Mouse (Mus musculus) forebrain, embryonic 15.5 days (tissue): Measurements from ENCODE around the gene Tspan10. TPM values are rescaled to one million over a fixed set of nuclear protein-coding genes. Genes with fewer than 3 reads are reported as not detected.

Experiments used
- ATAC-seq: fragments of 200-750 bp; cut with Nextera tagmentation; replicated peaks from 2 replicates; pipeline ENCODE4 v1.8.0; 2017; ENCODE audit warnings: mild to moderate bottlenecking, moderate TSS enrichment, moderate library complexity
- H3K27ac ChIP-seq: fragments of 300-500 bp; sonication (generic); replicated peaks from 2 replicates; pipeline ENCODE4 v1.5.1; 2015; ENCODE audit warnings: mild to moderate bottlenecking, inconsistent platforms
- H3K27me3 ChIP-seq: fragments of 300-500 bp; sonication (generic); 2 replicates; pipeline ENCODE4 v1.6.1; 2015; ENCODE audit warnings: inconsistent platforms
- H3K36me3 ChIP-seq: fragments of 300-500 bp; sonication (generic); 2 replicates; pipeline ENCODE4 v1.6.1; 2015; ENCODE audit warnings: mild to moderate bottlenecking, inconsistent platforms
- H3K4me1 ChIP-seq: fragments of 300-500 bp; sonication (generic); 2 replicates; pipeline ENCODE4 v1.6.1; 2015; ENCODE audit warnings: inconsistent platforms
- H3K4me2 ChIP-seq: fragments of 300-500 bp; sonication (generic); replicated peaks from 2 replicates; pipeline ENCODE4 v1.6.1; 2015; ENCODE audit warnings: mild to moderate bottlenecking, inconsistent platforms
- H3K4me3 ChIP-seq: fragments of 300-500 bp; sonication (generic); 2 replicates; pipeline ENCODE4 v1.5.1; 2015; ENCODE audit warnings: mild to moderate bottlenecking, inconsistent platforms
- H3K9ac ChIP-seq: fragments of 300-500 bp; sonication (generic); replicated peaks from 2 replicates; pipeline ENCODE4 v1.6.1; 2015; ENCODE audit warnings: mild to moderate bottlenecking, inconsistent platforms
- H3K9me3 ChIP-seq: fragments of 300-500 bp; sonication (generic); 2 replicates; pipeline ENCODE4 v1.6.1; 2016; ENCODE audit warnings: inconsistent platforms
- WGBS: fragments of 180-500 bp; shearing (Covaris S2); methylation state at CpG from one replicate; pipeline ENCODE4 v1.1.7; 2015; ENCODE audit warnings: mixed read lengths; 5-methylcytosine and 5-hydroxymethylcytosine counted together
- polyA plus RNA-seq: library from polyadenylated mRNA; unstranded; fragments of >200 nt; fragmentation: Nextera tagmentation; extraction: Ambion mirVana; gene quantifications from 2 replicates; pipeline ENCODE4 v1.2.1, GENCODE M21; 2015

Tspan10 gene
- polyA plus RNA-seq, 1 experiment from 2014 or later, result not detected

- Histone ChIP-seq H3K4me3 (peak within 1 kb of the TSS; percentile 88), H3K4me1 (peaks cover 18% of the 10 kb centered on the region), H3K36me3 (peaks cover 31% of the 10 kb centered on the region), H3K4me2 (peak within 1 kb of the TSS; percentile 83), H3K9ac (peak within 1 kb of the TSS; percentile 95), H3K27me3 (no peaks in the 10 kb centered on the region), H3K27ac (peak within 1 kb of the TSS; percentile 75), H3K9me3 (no peaks in the 10 kb centered on the region)
- peak; percentile 93 for ATAC-seq
- WGBS, result 5% methylated on average over 62 of the region's 62 CpGs
These were observed 15.6 kb downstream of the Tspan10 start, which contains the start of the genes Oxld1 and Ccdc137 for GRCm38 (mm10) chr11:120457772-120458751. TSS of gene Oxld1 (minus strand) at chr11:120458068. TSS of gene Ccdc137 (plus strand) at chr11:120458115.

GRCm38 (mm10) chr11:120458847-120459597, 16.6 kb downstream of the Tspan10 start:
- Histone ChIP-seq H3K4me3 (peak overlapping the region; percentile 88), H3K9ac (peak overlapping the region; percentile 95), H3K36me3 (peaks cover 40% of the 10 kb centered on the region), H3K4me2 (peak overlapping the region; percentile 83), H3K27ac (no peak overlapping the region), H3K9me3 (no peaks in the 10 kb centered on the region), H3K27me3 (no peaks in the 10 kb centered on the region), H3K4me1 (peaks cover 18% of the 10 kb centered on the region)
- 70% methylated on average over 6 of the region's 6 CpGs for WGBS
- ATAC-seq, result no peak

- Histone ChIP-seq H3K9ac (no peak overlapping the region), H3K4me1 (peaks cover 30% of the 10 kb centered on the region), H3K36me3 (peaks cover 44% of the 10 kb centered on the region), H3K27ac (no peak overlapping the region), H3K4me2 (no peak overlapping the region), H3K9me3 (no peaks in the 10 kb centered on the region), H3K27me3 (no peaks in the 10 kb centered on the region), H3K4me3 (no peak overlapping the region)
- no peak for ATAC-seq
- WGBS, result 96% methylated on average over 2 of the region's 2 CpGs
These were observed 21.1 kb downstream of the Tspan10 start for GRCm38 (mm10) chr11:120463536-120463935.

DNA sequence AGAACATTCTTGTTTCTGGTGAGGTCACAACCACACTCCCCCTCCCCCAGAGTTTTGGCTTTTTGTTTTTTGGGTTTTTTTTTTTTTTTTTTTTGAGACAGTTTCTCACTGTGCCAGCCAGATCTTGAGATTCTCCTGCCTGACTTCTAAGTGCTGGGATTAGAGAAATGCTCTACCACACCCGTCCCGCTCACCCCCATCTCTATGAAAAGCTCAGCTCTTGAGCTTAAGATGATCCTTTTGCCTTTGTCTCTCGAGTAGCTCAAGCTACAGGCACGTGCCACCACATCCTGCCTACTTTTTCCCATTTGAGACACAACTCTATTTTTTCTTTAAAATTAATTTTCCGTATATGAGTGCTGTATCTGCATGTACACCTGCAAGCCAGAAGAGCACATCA, 21.9 kb downstream of the Tspan10 start:
- no peak overlapping the region for H3K9ac ChIP-seq
- H3K9me3 ChIP-seq, result no peaks in the 10 kb centered on the region
- no peak for ATAC-seq
- no peak overlapping the region for H3K4me3 ChIP-seq
- no peaks in the 10 kb centered on the region for H3K27me3 ChIP-seq
- peaks cover 29% of the 10 kb centered on the region for H3K4me1 ChIP-seq
- H3K36me3 ChIP-seq, result peaks cover 46% of the 10 kb centered on the region
- WGBS, result 92% methylated on average over 5 of the region's 5 CpGs
- no peak overlapping the region for H3K4me2 ChIP-seq
- H3K27ac ChIP-seq, result no peak overlapping the region

DNA sequence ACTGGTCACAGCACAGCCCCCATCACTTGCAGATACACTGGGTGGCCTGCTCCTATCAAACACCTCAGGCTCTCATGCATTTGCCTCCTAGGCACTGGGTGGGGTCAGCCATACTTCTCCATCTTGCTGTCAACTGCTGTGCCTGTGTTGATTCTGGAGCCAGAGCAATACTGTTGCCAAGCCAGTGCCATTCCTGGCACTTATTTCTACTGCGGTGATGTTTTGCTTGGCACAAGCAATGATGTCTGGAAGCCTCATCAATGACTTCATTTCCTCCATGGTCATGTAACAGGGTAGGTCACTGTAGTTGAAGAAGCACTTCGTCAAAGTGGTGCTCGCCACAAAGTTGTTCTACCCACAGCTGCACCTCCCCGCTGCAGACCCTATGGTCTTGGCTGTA, 23.1 kb downstream of the Tspan10 start:
- Histone ChIP-seq H3K4me3 (peak overlapping the region; percentile 96; the same call in 1 of the 2 replicates), H3K36me3 (peaks cover 49% of the 10 kb centered on the region)
- 95% methylated on average over 4 of the region's 4 CpGs for WGBS

GRCm38 (mm10) chr11:120467051-120467735, 24.7 kb downstream of the Tspan10 start, which contains the start of gene Arl16:
TSS of gene Arl16 (minus strand) at chr11:120467607.
- H3K36me3 ChIP-seq, result peaks cover 52% of the 10 kb centered on the region
- H3K9ac ChIP-seq, result peak within 1 kb of the TSS; percentile 95
- no peaks in the 10 kb centered on the region for H3K27me3 ChIP-seq
- WGBS, result under 1% methylated on average over 54 of the region's 54 CpGs
- peak within 1 kb of the TSS; percentile 85 for H3K4me2 ChIP-seq
- no peaks in the 10 kb centered on the region for H3K9me3 ChIP-seq
- peak within 1 kb of the TSS; percentile 89 for H3K27ac ChIP-seq
- ATAC-seq, result peak; percentile 100
- H3K4me3 ChIP-seq, result peak within 1 kb of the TSS; percentile 96
- H3K4me1 ChIP-seq, result peaks cover 29% of the 10 kb centered on the region

More for the DNA sequence above, 23.1 kb downstream of the Tspan10 start:
- Histone ChIP-seq H3K9ac (no peak overlapping the region), H3K4me2 (no peak overlapping the region), H3K9me3 (no peaks in the 10 kb centered on the region), H3K4me1 (peaks cover 29% of the 10 kb centered on the region), H3K27me3 (no peaks in the 10 kb centered on the region), H3K27ac (no peak overlapping the region)
- no peak for ATAC-seq

DNA sequence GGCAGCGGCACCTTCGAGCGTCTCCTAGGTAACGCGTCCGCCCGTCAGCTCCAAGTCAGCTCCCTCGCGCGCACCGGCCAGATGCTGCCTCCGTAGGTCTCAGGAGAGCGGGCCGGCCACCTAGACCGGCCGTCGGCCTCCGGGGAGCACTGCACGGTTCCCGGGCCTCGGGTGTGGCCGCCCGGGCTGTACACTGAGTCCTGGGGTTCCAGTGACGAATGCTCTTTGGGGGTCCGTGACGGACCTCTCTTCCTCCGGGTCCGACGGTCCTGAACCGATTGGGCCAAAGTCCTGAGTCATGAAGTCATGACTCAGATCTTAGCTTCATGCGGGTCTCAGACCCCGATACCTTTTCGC, 25.3 kb downstream of the Tspan10 start:
- 1% methylated on average over 33 of the region's 33 CpGs for WGBS
- H3K4me1 ChIP-seq, result peaks cover 29% of the 10 kb centered on the region
- H3K4me3 ChIP-seq, result peak overlapping the region; percentile 96
- H3K4me2 ChIP-seq, result peak overlapping the region; percentile 84
- H3K27me3 ChIP-seq, result no peaks in the 10 kb centered on the region
- peaks cover 52% of the 10 kb centered on the region for H3K36me3 ChIP-seq
- 0 out of 2 replicates have a peak overlapping the region, but pooled peaks have one; percentile 37 for H3K27ac ChIP-seq
- peak overlapping the region; percentile 92 for H3K9ac ChIP-seq
- H3K9me3 ChIP-seq, result no peaks in the 10 kb centered on the region
- no peak for ATAC-seq

- no peaks in the 10 kb centered on the region for H3K27me3 ChIP-seq
- H3K4me3 ChIP-seq, result no peak overlapping the region
- no peak overlapping the region for H3K9ac ChIP-seq
- H3K27ac ChIP-seq, result no peak overlapping the region
- no peaks in the 10 kb centered on the region for H3K9me3 ChIP-seq
- no peak for ATAC-seq
- H3K4me2 ChIP-seq, result no peak overlapping the region
- peaks cover 14% of the 10 kb centered on the region for H3K4me1 ChIP-seq
- peaks cover 77% of the 10 kb centered on the region for H3K36me3 ChIP-seq
- WGBS, result 94% methylated on average over 6 of the region's 6 CpGs
These were observed 29.6 kb downstream of the Tspan10 start for GRCm38 (mm10) chr11:120472052-120472451.

DNA sequence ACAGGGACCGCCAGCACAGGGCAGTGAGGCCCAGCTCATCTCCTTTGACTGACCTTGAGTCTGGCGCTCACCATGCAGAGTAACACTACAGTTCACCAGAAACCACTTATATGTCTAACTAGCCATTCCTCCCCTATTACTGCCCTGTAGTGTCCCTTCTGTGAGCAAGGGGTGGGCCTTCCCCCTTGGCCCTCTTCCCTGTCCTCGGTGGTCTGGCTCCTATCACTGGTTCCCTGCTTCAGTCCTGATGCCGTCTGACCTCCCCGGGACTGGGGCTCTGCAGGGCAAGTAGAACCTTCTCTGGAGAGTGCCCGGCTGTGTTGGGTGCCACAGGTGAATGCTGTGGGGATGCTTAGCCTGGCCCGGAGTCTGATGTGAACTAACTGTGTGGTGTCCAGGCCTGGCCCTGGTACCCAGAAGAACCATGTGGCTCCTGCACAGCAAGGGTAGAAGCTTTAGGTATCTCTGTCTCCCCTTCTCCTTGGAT, 41.0 kb downstream of the Tspan10 start:
- Histone ChIP-seq H3K4me2 (peak overlapping the region; percentile 88; the same call in 1 of the 2 replicates), H3K9ac (no peak overlapping the region), H3K9me3 (no peaks in the 10 kb centered on the region), H3K27me3 (no peaks in the 10 kb centered on the region), H3K36me3 (peaks cover 64% of the 10 kb centered on the region), H3K4me3 (no peak overlapping the region; the same call in 1 of the 2 replicates), H3K27ac (peak overlapping the region; percentile 94), H3K4me1 (peaks cover 20% of the 10 kb centered on the region)
- no peak; the same call in 1 of the 2 replicates for ATAC-seq
- WGBS, result 88% methylated on average over 7 of the region's 7 CpGs

- H3K27me3 ChIP-seq, result no peaks in the 10 kb centered on the region
- H3K27ac ChIP-seq, result peak within 1 kb of the TSS; percentile 94
- H3K36me3 ChIP-seq, result peaks cover 57% of the 10 kb centered on the region
- under 1% methylated on average over 60 of the region's 60 CpGs for WGBS
- peak; percentile 97 for ATAC-seq
- H3K4me3 ChIP-seq, result peak within 1 kb of the TSS; percentile 96
- peak within 1 kb of the TSS; percentile 90 for H3K9ac ChIP-seq
- no peaks in the 10 kb centered on the region for H3K9me3 ChIP-seq
- H3K4me1 ChIP-seq, result peaks cover 20% of the 10 kb centered on the region
- H3K4me2 ChIP-seq, result peak within 1 kb of the TSS; percentile 88
These were observed 42.0 kb downstream of the Tspan10 start, which contains the start of gene Mrpl12 for GRCm38 (mm10) chr11:120484265-120484981. TSS of gene Mrpl12 (plus strand) at chr11:120484613.

DNA sequence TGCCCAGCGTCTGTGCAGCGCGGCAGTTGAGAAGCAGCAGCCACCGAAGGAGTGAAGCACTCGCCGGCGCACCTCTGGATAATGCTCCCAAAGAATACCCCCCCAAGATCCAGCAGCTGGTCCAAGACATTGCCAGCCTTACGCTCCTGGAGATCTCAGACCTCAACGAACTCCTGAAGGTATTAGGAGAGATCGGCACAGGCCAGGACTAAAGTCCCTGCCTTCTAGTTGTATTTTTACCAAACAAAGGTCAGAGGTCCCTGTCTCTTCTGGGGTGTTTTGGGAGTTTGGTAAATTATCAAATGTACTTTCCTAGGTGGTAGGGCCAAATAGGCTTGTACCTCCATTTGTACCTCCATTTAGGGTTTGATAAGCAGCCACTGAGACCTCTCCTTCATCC, 42.8 kb downstream of the Tspan10 start:
- Histone ChIP-seq H3K4me1 (peaks cover 20% of the 10 kb centered on the region), H3K4me3 (peak overlapping the region; percentile 96), H3K9me3 (no peaks in the 10 kb centered on the region), H3K4me2 (peak overlapping the region; percentile 88), H3K9ac (peak overlapping the region; percentile 90), H3K27ac (no peak overlapping the region; the same call in 1 of the 2 replicates), H3K36me3 (peaks cover 49% of the 10 kb centered on the region), H3K27me3 (no peaks in the 10 kb centered on the region)
- WGBS, result 10% methylated on average over 10 of the region's 10 CpGs
- no peak for ATAC-seq
